Mouse (Mus musculus) megakaryocyte, embryonic 14.5 days (primary cell): ENCODE data around the gene Ctnnbl1.

Source experiments
- FLI1 ChIP-seq: IDR thresholded peaks from 2 replicates; pipeline ENCODE4 v1.6.1; 2012; ENCODE audit warnings: low read length, inconsistent platforms, mixed read lengths
- GATA1 ChIP-seq: IDR thresholded peaks from 3 replicates; pipeline ENCODE4 v1.6.1; 2012; ENCODE audit warnings: mixed read lengths, low read length, inconsistent platforms, borderline replicate concordance

- TF ChIP-seq GATA1, result no peak
- TF ChIP-seq FLI1, result no peak
These were observed 31.7 kb downstream of the Ctnnbl1 start for GRCm38 (mm10) chr2:157768682-157769429.
